Mouse (Mus musculus): ENCODE results near the gene Prpf39. TPM values are rescaled to one million over a fixed set of nuclear protein-coding genes. Genes with fewer than 3 reads are reported as not detected.

The Prpf39 gene
- polyA plus RNA-seq, 1 experiment from 2014 or later: 57.6 TPM

Other genes starting within 250 kb of the Prpf39 start
- 1.3 and 4.8 TPM in 2 replicates for gene Gm527, start 118.4 kb upstream of the Prpf39 start, polyA plus RNA-seq (2015; fragmentation: Nextera tagmentation; extraction: Ambion mirVana)
- 27.8 and 29.0 TPM in 2 replicates for gene Klhl28, start 70.8 kb upstream of the Prpf39 start, polyA plus RNA-seq (2015; fragmentation: Nextera tagmentation; extraction: Ambion mirVana)
- gene Togaram1, start 70.5 kb upstream of the Prpf39 start, polyA plus RNA-seq (2015; fragmentation: Nextera tagmentation; extraction: Ambion mirVana): 23.0 and 26.5 TPM in 2 replicates
- 438 and 488 TPM in 2 replicates for gene Fkbp3, start 37.7 kb downstream of the Prpf39 start, polyA plus RNA-seq (2015; fragmentation: Nextera tagmentation; extraction: Ambion mirVana)
- 10.2 and 11.5 TPM in 2 replicates for gene Fancm, start 39.3 kb downstream of the Prpf39 start, polyA plus RNA-seq (2015; fragmentation: Nextera tagmentation; extraction: Ambion mirVana)
- gene Mis18bp1, start 136.3 kb downstream of the Prpf39 start, polyA plus RNA-seq (2015; fragmentation: Nextera tagmentation; extraction: Ambion mirVana): 33.3 and 34.4 TPM in 2 replicates
- gene Wdr20rt, start 189.2 kb downstream of the Prpf39 start, polyA plus RNA-seq (2015; fragmentation: Nextera tagmentation; extraction: Ambion mirVana): not detected in 2 replicates

All from forebrain, embryonic 15.5 days (tissue).